Mouse (Mus musculus): Measurements from ENCODE around the gene Lhfp.

DNA sequence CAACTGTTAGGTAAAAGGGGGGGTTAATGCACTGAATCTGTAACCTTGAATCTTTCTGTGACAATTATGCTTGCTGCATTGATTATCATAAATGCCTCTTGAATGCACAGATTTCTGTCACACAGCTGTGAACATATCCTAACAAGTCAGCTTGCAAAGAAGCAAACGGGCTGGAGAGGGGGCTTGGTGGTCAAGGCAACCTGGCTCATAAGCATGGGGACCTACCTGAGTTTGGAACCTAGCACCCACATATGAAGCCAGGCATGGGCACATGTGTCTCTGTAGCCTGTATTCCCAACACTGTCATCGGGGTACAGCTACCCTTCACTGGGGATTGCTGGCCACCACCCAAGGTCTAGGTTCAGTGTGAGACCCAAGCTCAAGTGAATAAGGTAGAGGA, 48.6 kb downstream of the Lhfp start:
- TF ChIP-seq CTCF (IDR thresholded peaks at IDR 0.05; ENCODE audit: control insufficient read depth, insufficient read depth, insufficient replicate concordance, low read depth, low read length) (no peak), POLR2A (IDR thresholded peaks at IDR 0.05; ENCODE audit: control insufficient read depth, low read depth, low read length) (no peak)

All from testis, adult 2 months (tissue).